Mouse (Mus musculus): ENCODE results near the gene Frmd4a. TPM values are rescaled to one million over a fixed set of nuclear protein-coding genes. Genes with fewer than 3 reads are reported as not detected.
A peak's percentile ranks its signal among the peaks of the same experiment; 100 is the strongest.

Gene Frmd4a
- polyA plus RNA-seq, 1 experiment from 2014 or later, result 49.1 TPM

GRCm38 (mm10) chr2:4285693-4286291, 268.3 kb downstream of the Frmd4a start:
- H3K9me3 ChIP-seq, result no peaks in the 10 kb centered on the region
- no peak overlapping the region for H3K4me3 ChIP-seq
- 32% methylated on average over 4 of the region's 4 CpGs for WGBS
- H3K27ac ChIP-seq, result peak overlapping the region; percentile 46
- peaks cover 36% of the 10 kb centered on the region for H3K4me1 ChIP-seq (replicated peaks)
- H3K27me3 ChIP-seq (ENCODE audit: insufficient read depth, poor library complexity, severe bottlenecking), result no peaks in the 10 kb centered on the region
- H3K36me3 ChIP-seq, result no peaks in the 10 kb centered on the region
- no peak for DNase-seq (ENCODE audit: low spot score)

GRCm38 (mm10) chr2:4286390-4286901, 268.9 kb downstream of the Frmd4a start:
- Histone ChIP-seq H3K4me1 (replicated peaks) (peaks cover 36% of the 10 kb centered on the region), H3K4me3 (no peak overlapping the region), H3K27me3 (ENCODE audit: insufficient read depth, poor library complexity, severe bottlenecking) (no peaks in the 10 kb centered on the region), H3K36me3 (no peaks in the 10 kb centered on the region), H3K27ac (peak overlapping the region; percentile 46), H3K9me3 (no peaks in the 10 kb centered on the region)
- DNase-seq (ENCODE audit: low spot score), result no peak
- 49% methylated on average over 8 of the region's 8 CpGs for WGBS

DNA sequence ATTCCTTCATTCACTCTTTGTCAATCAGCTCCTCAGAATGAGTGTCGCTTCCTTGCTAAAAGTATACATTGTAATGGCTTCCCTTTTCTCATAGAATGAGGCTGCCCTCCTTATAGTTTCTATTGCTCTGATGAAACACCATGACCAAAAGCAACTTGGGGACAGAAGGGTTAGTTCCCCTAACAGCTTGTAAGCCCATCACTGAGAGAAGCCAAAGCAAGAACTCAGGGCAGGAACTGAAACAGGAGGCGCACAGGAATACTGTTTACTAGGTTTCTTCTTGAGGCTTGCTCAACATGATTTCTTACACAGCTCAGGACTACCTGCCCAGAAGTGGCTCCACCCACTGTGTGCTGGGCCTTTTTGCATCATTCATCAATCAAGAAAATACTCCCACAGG, 273.0 kb downstream of the Frmd4a start:
- 93% methylated on average over 2 of the region's 2 CpGs for WGBS
- Histone ChIP-seq H3K9me3 (no peaks in the 10 kb centered on the region), H3K36me3 (no peaks in the 10 kb centered on the region), H3K4me3 (no peak overlapping the region), H3K4me1 (replicated peaks) (peaks cover 18% of the 10 kb centered on the region), H3K27me3 (ENCODE audit: insufficient read depth, poor library complexity, severe bottlenecking) (no peaks in the 10 kb centered on the region), H3K27ac (no peak overlapping the region)
- no peak for DNase-seq (ENCODE audit: low spot score)

DNA sequence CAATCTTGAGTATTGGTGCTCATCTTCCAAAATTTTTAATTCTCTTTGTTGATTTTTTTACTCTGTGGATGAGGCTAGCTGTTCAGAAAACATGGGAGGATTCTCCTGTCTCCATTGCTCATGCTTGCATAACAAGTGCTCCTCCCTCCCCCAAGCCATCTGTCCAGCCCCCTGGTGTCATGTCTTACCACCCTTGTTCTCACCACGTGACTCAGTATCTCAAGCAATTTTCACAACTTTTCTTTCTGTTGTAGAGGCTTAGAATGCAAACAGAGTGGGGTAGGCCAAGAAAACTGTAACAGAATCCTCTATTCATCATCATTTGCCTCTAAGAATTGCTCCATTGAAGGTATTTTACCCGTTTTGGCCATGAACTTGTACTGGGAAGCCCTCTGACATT, 273.6 kb downstream of the Frmd4a start:
- WGBS, result 62% methylated on average over 2 of the region's 2 CpGs
- H3K27me3 ChIP-seq (ENCODE audit: insufficient read depth, poor library complexity, severe bottlenecking), result no peaks in the 10 kb centered on the region
- no peak overlapping the region for H3K27ac ChIP-seq
- no peaks in the 10 kb centered on the region for H3K9me3 ChIP-seq
- H3K36me3 ChIP-seq, result no peaks in the 10 kb centered on the region
- H3K4me3 ChIP-seq, result no peak overlapping the region
- peaks cover 15% of the 10 kb centered on the region for H3K4me1 ChIP-seq (replicated peaks)
- no peak for DNase-seq (ENCODE audit: low spot score)

DNA sequence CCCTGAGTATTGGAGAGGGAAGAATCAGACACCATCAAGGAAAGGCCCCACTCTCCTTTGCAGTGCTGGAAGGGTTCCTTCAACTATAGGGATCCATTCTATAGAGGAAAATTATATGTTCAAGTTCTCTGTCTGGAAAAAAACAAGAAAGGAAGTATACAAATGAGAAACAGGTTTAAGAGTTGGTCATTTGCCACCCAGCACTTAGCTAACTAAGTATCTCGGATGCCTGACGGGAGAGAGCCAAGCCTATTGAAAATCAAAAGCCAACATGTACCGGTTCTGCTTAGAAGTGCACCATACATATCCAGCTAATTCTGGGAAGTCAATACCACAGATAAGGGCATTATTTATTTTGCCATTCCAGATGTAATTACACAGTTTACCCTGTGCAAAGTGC, 274.2 kb downstream of the Frmd4a start:
- H3K9me3 ChIP-seq, result no peaks in the 10 kb centered on the region

GRCm38 (mm10) chr2:4293726-4294125, 276.2 kb downstream of the Frmd4a start:
- DNase-seq (ENCODE audit: low spot score), result no peak
- no peak overlapping the region for H3K27ac ChIP-seq
- WGBS, result 94% methylated on average over 1 of the region's 1 CpGs

More for the DNA sequence above, 274.2 kb downstream of the Frmd4a start:
- no peak for DNase-seq (ENCODE audit: low spot score)
- peaks cover 10% of the 10 kb centered on the region for H3K4me1 ChIP-seq (replicated peaks)
- H3K27ac ChIP-seq, result no peak overlapping the region
- H3K36me3 ChIP-seq, result no peaks in the 10 kb centered on the region
- WGBS, result 95% methylated on average over 3 of the region's 3 CpGs
- no peaks in the 10 kb centered on the region for H3K27me3 ChIP-seq (ENCODE audit: insufficient read depth, poor library complexity, severe bottlenecking)
- no peak overlapping the region for H3K4me3 ChIP-seq

DNA sequence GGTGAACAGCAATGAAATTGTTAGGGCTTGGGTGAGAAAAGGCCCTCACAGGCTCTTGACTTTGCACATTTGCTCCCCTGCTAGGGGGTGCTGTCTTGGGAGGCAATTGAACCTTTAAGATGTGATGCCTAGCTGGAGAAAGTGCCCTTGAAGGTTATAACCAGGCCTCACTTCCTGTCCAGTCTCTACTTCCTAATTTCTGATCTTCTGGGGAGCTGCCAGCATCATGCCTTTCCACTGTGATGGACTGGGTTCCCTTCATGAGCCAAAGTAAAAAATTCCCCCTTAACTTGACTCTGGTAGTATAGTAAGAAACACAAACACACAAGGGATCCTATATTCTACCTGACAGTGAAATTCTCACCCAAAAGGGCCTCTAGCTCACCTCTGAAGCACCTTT, 278.1 kb downstream of the Frmd4a start:
- Histone ChIP-seq H3K4me3 (no peak overlapping the region), H3K4me1 (replicated peaks) (peaks cover 44% of the 10 kb centered on the region), H3K27ac (no peak overlapping the region; the same call in 1 of the 2 replicates), H3K36me3 (no peaks in the 10 kb centered on the region), H3K9me3 (no peaks in the 10 kb centered on the region), H3K27me3 (ENCODE audit: insufficient read depth, poor library complexity, severe bottlenecking) (no peaks in the 10 kb centered on the region)
- no peak for DNase-seq (ENCODE audit: low spot score)

More at GRCm38 (mm10) chr2:4293726-4294125, 276.2 kb downstream of the Frmd4a start:
- H3K4me3 ChIP-seq, result no peak overlapping the region
- H3K36me3 ChIP-seq, result no peaks in the 10 kb centered on the region
- H3K9me3 ChIP-seq, result no peaks in the 10 kb centered on the region
- H3K27me3 ChIP-seq (ENCODE audit: insufficient read depth, poor library complexity, severe bottlenecking), result no peaks in the 10 kb centered on the region
- peaks cover 25% of the 10 kb centered on the region for H3K4me1 ChIP-seq (replicated peaks)

DNA sequence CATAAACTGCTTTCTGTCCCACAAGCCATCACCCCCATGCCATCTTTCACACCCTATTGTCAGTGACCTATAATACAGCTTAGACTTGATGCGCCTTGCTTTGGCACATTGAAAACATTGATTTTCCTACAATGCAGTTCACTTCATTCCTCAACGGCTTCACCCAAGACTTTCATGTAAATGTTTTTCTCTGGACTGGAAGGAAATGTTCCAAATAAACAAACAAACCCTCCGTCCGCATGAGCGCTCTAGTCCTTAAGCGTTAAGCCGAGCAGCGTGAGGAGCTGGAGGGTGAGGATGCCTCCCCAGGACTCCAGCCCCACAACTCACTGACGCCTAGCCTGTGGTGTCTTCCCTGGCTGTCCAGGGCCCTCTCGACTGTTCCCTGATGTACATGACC, 279.4 kb downstream of the Frmd4a start:
- H3K4me1 ChIP-seq (replicated peaks), result peaks cover 54% of the 10 kb centered on the region
- DNase-seq (ENCODE audit: low spot score), result no peak
- H3K27ac ChIP-seq, result peak overlapping the region; percentile 85
- H3K4me3 ChIP-seq, result no peak overlapping the region
- no peaks in the 10 kb centered on the region for H3K9me3 ChIP-seq
- H3K27me3 ChIP-seq (ENCODE audit: insufficient read depth, poor library complexity, severe bottlenecking), result no peaks in the 10 kb centered on the region
- no peaks in the 10 kb centered on the region for H3K36me3 ChIP-seq
- 63% methylated on average over 10 of the region's 10 CpGs for WGBS

GRCm38 (mm10) chr2:4298325-4299215, 281.1 kb downstream of the Frmd4a start:
- Histone ChIP-seq H3K27ac (peak overlapping the region; percentile 85), H3K4me3 (peak overlapping the region; percentile 36), H3K9me3 (no peaks in the 10 kb centered on the region), H3K4me1 (replicated peaks) (peaks cover 59% of the 10 kb centered on the region), H3K36me3 (no peaks in the 10 kb centered on the region), H3K27me3 (ENCODE audit: insufficient read depth, poor library complexity, severe bottlenecking) (no peaks in the 10 kb centered on the region)
- peak; percentile 87 for DNase-seq (ENCODE audit: low spot score)
- WGBS, result 11% methylated on average over 19 of the region's 19 CpGs

GRCm38 (mm10) chr2:4299593-4299992, 282.1 kb downstream of the Frmd4a start:
- H3K36me3 ChIP-seq, result no peaks in the 10 kb centered on the region
- H3K9me3 ChIP-seq, result no peaks in the 10 kb centered on the region
- H3K27me3 ChIP-seq (ENCODE audit: insufficient read depth, poor library complexity, severe bottlenecking), result no peaks in the 10 kb centered on the region
- 59% methylated on average over 12 of the region's 12 CpGs for WGBS
- peaks cover 59% of the 10 kb centered on the region for H3K4me1 ChIP-seq (replicated peaks)
- peak overlapping the region; percentile 85 for H3K27ac ChIP-seq
- DNase-seq (ENCODE audit: low spot score), result no peak
- H3K4me3 ChIP-seq, result no peak overlapping the region

DNA sequence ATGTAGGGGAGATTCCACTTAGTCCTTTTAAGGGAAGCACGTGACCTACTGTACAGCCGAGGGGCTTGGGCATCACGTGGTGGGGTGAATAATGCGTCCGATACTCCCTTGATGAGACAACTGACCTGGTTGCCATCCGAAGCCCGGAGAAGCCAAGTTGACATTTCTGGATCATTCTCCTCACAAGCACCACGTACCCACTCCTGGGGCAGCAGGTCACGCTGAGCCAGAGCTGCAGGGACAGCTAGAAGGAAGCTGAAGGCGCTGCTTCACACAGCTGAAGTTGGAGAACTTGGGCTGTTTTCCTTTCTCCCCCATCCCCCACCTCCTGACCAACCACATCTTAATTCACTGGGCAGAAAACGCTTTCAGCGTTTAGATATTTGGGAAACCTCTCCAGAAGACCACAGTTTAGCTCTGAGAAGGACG, 282.9 kb downstream of the Frmd4a start:
- Histone ChIP-seq H3K4me3 (peak overlapping the region; percentile 38), H3K36me3 (no peaks in the 10 kb centered on the region), H3K27me3 (ENCODE audit: insufficient read depth, poor library complexity, severe bottlenecking) (no peaks in the 10 kb centered on the region), H3K4me1 (replicated peaks) (peaks cover 59% of the 10 kb centered on the region), H3K27ac (peak overlapping the region; percentile 85), H3K9me3 (no peaks in the 10 kb centered on the region)
- WGBS, result 39% methylated on average over 13 of the region's 13 CpGs
- DNase-seq (ENCODE audit: low spot score), result peak; percentile 58

- 29% methylated on average over 8 of the region's 8 CpGs for WGBS
Measured at GRCm38 (mm10) chr2:4300816-4301215, 283.3 kb downstream of the Frmd4a start.

GRCm38 (mm10) chr2:4301256-4301655, 283.7 kb downstream of the Frmd4a start:
- 42% methylated on average over 5 of the region's 6 CpGs for WGBS
- Histone ChIP-seq H3K36me3 (no peaks in the 10 kb centered on the region), H3K4me1 (replicated peaks) (peaks cover 55% of the 10 kb centered on the region), H3K27me3 (ENCODE audit: insufficient read depth, poor library complexity, severe bottlenecking) (no peaks in the 10 kb centered on the region), H3K27ac (peak overlapping the region; percentile 85), H3K9me3 (no peaks in the 10 kb centered on the region), H3K4me3 (peak overlapping the region; percentile 38)
- no peak for DNase-seq (ENCODE audit: low spot score)

More at GRCm38 (mm10) chr2:4300816-4301215, 283.3 kb downstream of the Frmd4a start:
- Histone ChIP-seq H3K36me3 (no peaks in the 10 kb centered on the region), H3K9me3 (no peaks in the 10 kb centered on the region), H3K4me3 (peak overlapping the region; percentile 38), H3K27ac (peak overlapping the region; percentile 85), H3K27me3 (ENCODE audit: insufficient read depth, poor library complexity, severe bottlenecking) (no peaks in the 10 kb centered on the region), H3K4me1 (replicated peaks) (peaks cover 59% of the 10 kb centered on the region)
- no peak for DNase-seq (ENCODE audit: low spot score)

All from hindbrain, embryonic 10.5 days (tissue).